In genomic region chr2:93891611-93892280, GRCm38 (mm10) we compare ENCODE assay signal across 8 mouse cellular contexts. TPM values are rescaled to one million over a fixed set of nuclear protein-coding genes. Genes with fewer than 3 reads are reported as not detected.
DNase-seq lines count a peak whose midpoint lies in the region; ATAC-seq lines count a peak whose summit lies in the region.

No protein-coding gene starts in this region.

- peaks cover 9% of the 10 kb centered on the region for H3K4me1 ChIP-seq in embryonic facial prominence, embryonic 14.5 days (ENCODE audit: control insufficient read depth, insufficient read depth, low read length)
- H3K4me1 ChIP-seq in hindbrain, embryonic 13.5 days (replicated peaks) = peaks cover 30% of the 10 kb centered on the region

- DNase-seq in frontal cortex, adult 2 months (ENCODE audit: extremely low spot score in 1 of 2, low spot score in 1 of 2) = peak; percentile 53 to 77
- DNase-seq in embryonic facial prominence, embryonic 14.5 days (ENCODE audit: low spot score) = peak; percentile 91
- peak; percentile 49 for DNase-seq in left cerebral cortex, adult 11 months (ENCODE audit: low spot score)
- peak; percentile 69 for DNase-seq in lung, postnatal 25 days (ENCODE audit: low spot score)
- DNase-seq in right cerebral cortex, postnatal 4 days = peak; percentile 94
- DNase-seq in natural killer cell, adult 2 months (ENCODE audit: low spot score in 2 of 2) = no peak

- no peak overlapping the region for H3K4me2 ChIP-seq in embryonic facial prominence, embryonic 14.5 days (ENCODE audit: low read depth, low read length)
- H3K4me2 ChIP-seq in hindbrain, embryonic 13.5 days = no peak overlapping the region

- no peak overlapping the region for H3K9ac ChIP-seq in embryonic facial prominence, embryonic 14.5 days (ENCODE audit: low read depth, low read length)
- H3K9ac ChIP-seq in hindbrain, embryonic 13.5 days = no peak overlapping the region

- ATAC-seq in frontal cortex, adult (ENCODE audit: low TSS enrichment) = no peak
- peak; percentile 95 for ATAC-seq in embryonic facial prominence, embryonic 14.5 days (ENCODE audit: low read depth)
- ATAC-seq in hindbrain, embryonic 13.5 days (ENCODE audit: low FRiP score) = peak; percentile 93

- no peaks in the 10 kb centered on the region for H3K9me3 ChIP-seq in embryonic facial prominence, embryonic 14.5 days (ENCODE audit: control insufficient read depth, low read length)
- H3K9me3 ChIP-seq in hindbrain, embryonic 13.5 days = no peaks in the 10 kb centered on the region

- no peaks in the 10 kb centered on the region for H3K27me3 ChIP-seq in embryonic facial prominence, embryonic 14.5 days (replicated peaks; ENCODE audit: control insufficient read depth, insufficient read depth, low read length)
- H3K27me3 ChIP-seq in hindbrain, embryonic 13.5 days = no peaks in the 10 kb centered on the region

- H3K27ac ChIP-seq in embryonic facial prominence, embryonic 14.5 days (replicated peaks; ENCODE audit: low read depth, low read length) = peak overlapping the region; percentile 12; the same call in 1 of the 2 replicates
- peak overlapping the region; percentile 86 for H3K27ac ChIP-seq in hindbrain, embryonic 13.5 days

- H3K36me3 ChIP-seq in embryonic facial prominence, embryonic 14.5 days (ENCODE audit: control insufficient read depth, insufficient read depth, low read length) = no peaks in the 10 kb centered on the region
- no peaks in the 10 kb centered on the region for H3K36me3 ChIP-seq in hindbrain, embryonic 13.5 days

- WGBS in embryonic facial prominence, embryonic 14.5 days = 19% methylated on average over 9 of the region's 9 CpGs
- WGBS in hindbrain, embryonic 13.5 days = 11% methylated on average over 9 of the region's 9 CpGs

- no peak overlapping the region for H3K4me3 ChIP-seq in embryonic facial prominence, embryonic 14.5 days (ENCODE audit: low read depth, low read length)
- H3K4me3 ChIP-seq in hindbrain, embryonic 13.5 days = no peak overlapping the region

RNA-seq across cellular contexts. Expression of gene Accsl, which starts 22.8 kb away (rescaled TPM):
- polyA plus RNA-seq in frontal cortex, adult 2 months (2012; rRNA removed) = 0.58 and 1.0 TPM in 2 replicates
- 0.53 TPM in 1 of 2 replicates, not detected in the other for polyA plus RNA-seq in embryonic facial prominence, embryonic 14.5 days (2014; fragmentation: Nextera tagmentation; extraction: Ambion mirVana)
- polyA plus RNA-seq in hindbrain, embryonic 13.5 days (2015; fragmentation: Nextera tagmentation; extraction: Ambion mirVana) = 0.34 and 0.35 TPM in 2 replicates

RNA-seq across cellular contexts. Expression of gene Accs, which starts 42.0 kb away (rescaled TPM):
- polyA plus RNA-seq in frontal cortex, adult 2 months (2012; rRNA removed) = 8.7 and 9.1 TPM in 2 replicates
- polyA plus RNA-seq in embryonic facial prominence, embryonic 14.5 days (2014; fragmentation: Nextera tagmentation; extraction: Ambion mirVana) = 5.7 and 7.0 TPM in 2 replicates
- 6.2 and 7.0 TPM in 2 replicates for polyA plus RNA-seq in hindbrain, embryonic 13.5 days (2015; fragmentation: Nextera tagmentation; extraction: Ambion mirVana)

Comparison
In these comparisons a context has a peak if more than half of its experiments do, and no peak if none do; other contexts are left out.
1. DNase-seq: peak in frontal cortex, adult 2 months (2 of 2), embryonic facial prominence, embryonic 14.5 days (single experiment), left cerebral cortex, adult 11 months (single experiment), lung, postnatal 25 days (single experiment) and right cerebral cortex, postnatal 4 days (single experiment); none in natural killer cell, adult 2 months (0 of 2).